Mouse (Mus musculus): ENCODE results near the gene Fyn. TPM values are rescaled to one million over a fixed set of nuclear protein-coding genes. Genes with fewer than 3 reads are reported as not detected.

The Fyn gene
- total and polyA plus RNA-seq, 2 experiments = 4.4 to 5.6 TPM

- peaks cover 9% of the 10 kb centered on the region for H3K4me1 ChIP-seq (ENCODE audit: control insufficient read depth, insufficient read depth, low read length)
- TF ChIP-seq POLR2A (IDR thresholded peaks at IDR 0.05; ENCODE audit: extremely low read depth, insufficient read depth, low read length) (no peak), CTCF (IDR thresholded peaks at IDR 0.05; ENCODE audit: low read depth, low read length) (no peak)
- WGBS = 81% methylated on average over 6 of the region's 6 CpGs
- H3K27ac ChIP-seq (replicated peaks; ENCODE audit: insufficient read depth, low read depth, low read length) = no peak overlapping the region
- H3K4me3 ChIP-seq (ENCODE audit: insufficient read depth, low read depth, low read length) = no peak overlapping the region
- DNase-seq (ENCODE audit: extremely low read depth, low read depth, low spot score) = no peak
- H3K27me3 ChIP-seq (ENCODE audit: control insufficient read depth, insufficient read depth, low read length) = no peaks in the 10 kb centered on the region
- H3K79me2 ChIP-seq (ENCODE audit: control insufficient read depth, insufficient read depth, low read length) = no peaks in the 10 kb centered on the region
- no peaks in the 10 kb centered on the region for H3K36me3 ChIP-seq (ENCODE audit: control insufficient read depth, insufficient read depth, low read length)
- no peak overlapping the region for H3K9ac ChIP-seq (ENCODE audit: low read depth, low read length)
Measured at GRCm38 (mm10) chr10:39484892-39485291, 116.2 kb downstream of the Fyn start.

- H3K79me2 ChIP-seq (ENCODE audit: control insufficient read depth, insufficient read depth, low read length) = no peaks in the 10 kb centered on the region
- no peak overlapping the region for H3K9ac ChIP-seq (ENCODE audit: low read depth, low read length)
- no peaks in the 10 kb centered on the region for H3K36me3 ChIP-seq (ENCODE audit: control insufficient read depth, insufficient read depth, low read length)
- H3K4me1 ChIP-seq (ENCODE audit: control insufficient read depth, insufficient read depth, low read length) = peaks cover 11% of the 10 kb centered on the region
- no peaks in the 10 kb centered on the region for H3K27me3 ChIP-seq (ENCODE audit: control insufficient read depth, insufficient read depth, low read length)
- H3K27ac ChIP-seq (replicated peaks; ENCODE audit: insufficient read depth, low read depth, low read length) = no peak overlapping the region
- TF ChIP-seq CTCF (IDR thresholded peaks at IDR 0.05; ENCODE audit: low read depth, low read length) = no peak
- no peak for TF ChIP-seq POLR2A (IDR thresholded peaks at IDR 0.05; ENCODE audit: extremely low read depth, insufficient read depth, low read length)
- DNase-seq (ENCODE audit: extremely low read depth, low read depth, low spot score) = no peak
- WGBS = 95% methylated on average over 4 of the region's 4 CpGs
- no peak overlapping the region for H3K4me3 ChIP-seq (ENCODE audit: insufficient read depth, low read depth, low read length)
Measured at GRCm38 (mm10) chr10:39485939-39486338, 117.3 kb downstream of the Fyn start.

- no peaks in the 10 kb centered on the region for H3K36me3 ChIP-seq (ENCODE audit: control insufficient read depth, insufficient read depth, low read length)
- H3K4me1 ChIP-seq (ENCODE audit: control insufficient read depth, insufficient read depth, low read length) = peaks cover 11% of the 10 kb centered on the region
- no peaks in the 10 kb centered on the region for H3K27me3 ChIP-seq (ENCODE audit: control insufficient read depth, insufficient read depth, low read length)
- no peak overlapping the region for H3K27ac ChIP-seq (replicated peaks; ENCODE audit: insufficient read depth, low read depth, low read length)
- DNase-seq (ENCODE audit: extremely low read depth, low read depth, low spot score) = no peak
- 76% methylated on average over 11 of the region's 11 CpGs for WGBS
- no peak overlapping the region for H3K9ac ChIP-seq (ENCODE audit: low read depth, low read length)
- H3K4me3 ChIP-seq (ENCODE audit: insufficient read depth, low read depth, low read length) = no peak overlapping the region
- no peaks in the 10 kb centered on the region for H3K79me2 ChIP-seq (ENCODE audit: control insufficient read depth, insufficient read depth, low read length)
- TF ChIP-seq CTCF (IDR thresholded peaks at IDR 0.05; ENCODE audit: low read depth, low read length) = no peak
- no peak for TF ChIP-seq POLR2A (IDR thresholded peaks at IDR 0.05; ENCODE audit: extremely low read depth, insufficient read depth, low read length)
Measured at GRCm38 (mm10) chr10:39486501-39487450, 118.1 kb downstream of the Fyn start.

GRCm38 (mm10) chr10:39487740-39488415, 119.2 kb downstream of the Fyn start:
- no peak overlapping the region for H3K27ac ChIP-seq (replicated peaks; ENCODE audit: insufficient read depth, low read depth, low read length)
- H3K9ac ChIP-seq (ENCODE audit: low read depth, low read length) = no peak overlapping the region
- no peaks in the 10 kb centered on the region for H3K36me3 ChIP-seq (ENCODE audit: control insufficient read depth, insufficient read depth, low read length)
- no peaks in the 10 kb centered on the region for H3K27me3 ChIP-seq (ENCODE audit: control insufficient read depth, insufficient read depth, low read length)
- H3K4me1 ChIP-seq (ENCODE audit: control insufficient read depth, insufficient read depth, low read length) = peaks cover 11% of the 10 kb centered on the region
- no peaks in the 10 kb centered on the region for H3K79me2 ChIP-seq (ENCODE audit: control insufficient read depth, insufficient read depth, low read length)
- no peak for DNase-seq (ENCODE audit: extremely low read depth, low read depth, low spot score)
- H3K4me3 ChIP-seq (ENCODE audit: insufficient read depth, low read depth, low read length) = no peak overlapping the region
- TF ChIP-seq CTCF (IDR thresholded peaks at IDR 0.05; ENCODE audit: low read depth, low read length) (no peak), POLR2A (IDR thresholded peaks at IDR 0.05; ENCODE audit: extremely low read depth, insufficient read depth, low read length) (no peak)
- WGBS = 78% methylated on average over 14 of the region's 14 CpGs

GRCm38 (mm10) chr10:39488542-39488941, 119.9 kb downstream of the Fyn start:
- Histone ChIP-seq H3K4me3 (ENCODE audit: insufficient read depth, low read depth, low read length) (no peak overlapping the region), H3K9ac (ENCODE audit: low read depth, low read length) (no peak overlapping the region), H3K27ac (replicated peaks; ENCODE audit: insufficient read depth, low read depth, low read length) (no peak overlapping the region), H3K4me1 (ENCODE audit: control insufficient read depth, insufficient read depth, low read length) (peaks cover 11% of the 10 kb centered on the region), H3K27me3 (ENCODE audit: control insufficient read depth, insufficient read depth, low read length) (no peaks in the 10 kb centered on the region), H3K79me2 (ENCODE audit: control insufficient read depth, insufficient read depth, low read length) (no peaks in the 10 kb centered on the region), H3K36me3 (ENCODE audit: control insufficient read depth, insufficient read depth, low read length) (no peaks in the 10 kb centered on the region)
- TF ChIP-seq CTCF (IDR thresholded peaks at IDR 0.05; ENCODE audit: low read depth, low read length) (no peak), POLR2A (IDR thresholded peaks at IDR 0.05; ENCODE audit: extremely low read depth, insufficient read depth, low read length) (no peak)
- WGBS = 43% methylated on average over 3 of the region's 3 CpGs
- DNase-seq (ENCODE audit: extremely low read depth, low read depth, low spot score) = peak; percentile 75
